Mouse (Mus musculus): ENCODE data around the gene Agtpbp1. TPM values are rescaled to one million over a fixed set of nuclear protein-coding genes. Genes with fewer than 3 reads are reported as not detected.

Agtpbp1 gene
- polyA plus RNA-seq, 1 experiment from 2014 or later: 13.7 TPM

GRCm38 (mm10) chr13:59444371-59444770 is 140.7 kb downstream of the Agtpbp1 start:
- Histone ChIP-seq H3K9me3 (replicated peaks; ENCODE audit: control insufficient read depth, low read length) (no peaks in the 10 kb centered on the region), H3K4me2 (no peak overlapping the region), H3K9ac (ENCODE audit: low read depth, low read length) (no peak overlapping the region), H3K27me3 (ENCODE audit: control insufficient read depth, insufficient read depth, low read length) (no peaks in the 10 kb centered on the region), H3K27ac (ENCODE audit: low read depth, low read length) (no peak overlapping the region), H3K4me3 (ENCODE audit: low read depth, low read length) (no peak overlapping the region), H3K4me1 (ENCODE audit: control insufficient read depth, insufficient read depth, low read length) (no peaks in the 10 kb centered on the region), H3K36me3 (ENCODE audit: control insufficient read depth, insufficient read depth, low read length) (no peaks in the 10 kb centered on the region)
- WGBS (ENCODE audit: insufficient replicate concordance): 77% methylated on average over 6 of the region's 6 CpGs
- no peak for ATAC-seq (replicated peaks; ENCODE audit: insufficient number of reproducible peaks, low FRiP score, low TSS enrichment)

- WGBS (ENCODE audit: insufficient replicate concordance): 59% methylated on average over 1 of the region's 1 CpGs
- Histone ChIP-seq H3K9me3 (replicated peaks; ENCODE audit: control insufficient read depth, low read length) (no peaks in the 10 kb centered on the region), H3K27ac (ENCODE audit: low read depth, low read length) (no peak overlapping the region), H3K4me1 (ENCODE audit: control insufficient read depth, insufficient read depth, low read length) (no peaks in the 10 kb centered on the region), H3K27me3 (ENCODE audit: control insufficient read depth, insufficient read depth, low read length) (no peaks in the 10 kb centered on the region), H3K9ac (ENCODE audit: low read depth, low read length) (no peak overlapping the region), H3K4me2 (no peak overlapping the region), H3K4me3 (ENCODE audit: low read depth, low read length) (no peak overlapping the region), H3K36me3 (ENCODE audit: control insufficient read depth, insufficient read depth, low read length) (no peaks in the 10 kb centered on the region)
- ATAC-seq (replicated peaks; ENCODE audit: insufficient number of reproducible peaks, low FRiP score, low TSS enrichment): no peak
Observed at GRCm38 (mm10) chr13:59439683-59440082, 145.3 kb downstream of the Agtpbp1 start.

GRCm38 (mm10) chr13:59434554-59434953 is 150.5 kb downstream of the Agtpbp1 start:
- no peak overlapping the region for H3K27ac ChIP-seq (ENCODE audit: low read depth, low read length)
- no peak for ATAC-seq (replicated peaks; ENCODE audit: insufficient number of reproducible peaks, low FRiP score, low TSS enrichment)
- WGBS (ENCODE audit: insufficient replicate concordance): 93% methylated on average over 1 of the region's 1 CpGs
- no peaks in the 10 kb centered on the region for H3K9me3 ChIP-seq (replicated peaks; ENCODE audit: control insufficient read depth, low read length)
- no peak overlapping the region for H3K4me3 ChIP-seq (ENCODE audit: low read depth, low read length)
- H3K9ac ChIP-seq (ENCODE audit: low read depth, low read length): no peak overlapping the region
- no peaks in the 10 kb centered on the region for H3K36me3 ChIP-seq (ENCODE audit: control insufficient read depth, insufficient read depth, low read length)
- no peaks in the 10 kb centered on the region for H3K27me3 ChIP-seq (ENCODE audit: control insufficient read depth, insufficient read depth, low read length)
- no peak overlapping the region for H3K4me2 ChIP-seq
- H3K4me1 ChIP-seq (ENCODE audit: control insufficient read depth, insufficient read depth, low read length): no peaks in the 10 kb centered on the region

GRCm38 (mm10) chr13:59431124-59431864 is 153.7 kb downstream of the Agtpbp1 start:
- Histone ChIP-seq H3K9me3 (replicated peaks; ENCODE audit: control insufficient read depth, low read length) (no peaks in the 10 kb centered on the region), H3K9ac (ENCODE audit: low read depth, low read length) (no peak overlapping the region), H3K27me3 (ENCODE audit: control insufficient read depth, insufficient read depth, low read length) (no peaks in the 10 kb centered on the region), H3K4me1 (ENCODE audit: control insufficient read depth, insufficient read depth, low read length) (no peaks in the 10 kb centered on the region), H3K36me3 (ENCODE audit: control insufficient read depth, insufficient read depth, low read length) (no peaks in the 10 kb centered on the region), H3K4me3 (ENCODE audit: low read depth, low read length) (no peak overlapping the region), H3K4me2 (peak overlapping the region; percentile 41), H3K27ac (ENCODE audit: low read depth, low read length) (no peak overlapping the region)
- WGBS (ENCODE audit: insufficient replicate concordance): 56% methylated on average over 18 of the region's 18 CpGs
- no peak for ATAC-seq (replicated peaks; ENCODE audit: insufficient number of reproducible peaks, low FRiP score, low TSS enrichment)

- no peak overlapping the region for H3K27ac ChIP-seq (ENCODE audit: low read depth, low read length)
- H3K4me3 ChIP-seq (ENCODE audit: low read depth, low read length): no peak overlapping the region
- WGBS (ENCODE audit: insufficient replicate concordance): 78% methylated on average over 6 of the region's 6 CpGs
- no peaks in the 10 kb centered on the region for H3K4me1 ChIP-seq (ENCODE audit: control insufficient read depth, insufficient read depth, low read length)
- H3K4me2 ChIP-seq: no peak overlapping the region
- H3K27me3 ChIP-seq (ENCODE audit: control insufficient read depth, insufficient read depth, low read length): no peaks in the 10 kb centered on the region
- no peak for ATAC-seq (replicated peaks; ENCODE audit: insufficient number of reproducible peaks, low FRiP score, low TSS enrichment)
- H3K36me3 ChIP-seq (ENCODE audit: control insufficient read depth, insufficient read depth, low read length): no peaks in the 10 kb centered on the region
- H3K9ac ChIP-seq (ENCODE audit: low read depth, low read length): no peak overlapping the region
- no peaks in the 10 kb centered on the region for H3K9me3 ChIP-seq (replicated peaks; ENCODE audit: control insufficient read depth, low read length)
Observed at GRCm38 (mm10) chr13:59429369-59429768, 155.7 kb downstream of the Agtpbp1 start.

- Histone ChIP-seq H3K4me3 (ENCODE audit: low read depth, low read length) (no peak overlapping the region), H3K4me2 (no peak overlapping the region), H3K27me3 (ENCODE audit: control insufficient read depth, insufficient read depth, low read length) (no peaks in the 10 kb centered on the region), H3K27ac (ENCODE audit: low read depth, low read length) (no peak overlapping the region), H3K9me3 (replicated peaks; ENCODE audit: control insufficient read depth, low read length) (no peaks in the 10 kb centered on the region), H3K36me3 (ENCODE audit: control insufficient read depth, insufficient read depth, low read length) (no peaks in the 10 kb centered on the region), H3K9ac (ENCODE audit: low read depth, low read length) (no peak overlapping the region), H3K4me1 (ENCODE audit: control insufficient read depth, insufficient read depth, low read length) (no peaks in the 10 kb centered on the region)
- WGBS (ENCODE audit: insufficient replicate concordance): 70% methylated on average over 5 of the region's 5 CpGs
- ATAC-seq (replicated peaks; ENCODE audit: insufficient number of reproducible peaks, low FRiP score, low TSS enrichment): no peak
Observed at GRCm38 (mm10) chr13:59423871-59424270, 161.2 kb downstream of the Agtpbp1 start.

GRCm38 (mm10) chr13:59416530-59417230 is 168.3 kb downstream of the Agtpbp1 start:
- Histone ChIP-seq H3K9ac (ENCODE audit: low read depth, low read length) (no peak overlapping the region), H3K36me3 (ENCODE audit: control insufficient read depth, insufficient read depth, low read length) (no peaks in the 10 kb centered on the region), H3K4me3 (ENCODE audit: low read depth, low read length) (no peak overlapping the region), H3K27ac (ENCODE audit: low read depth, low read length) (no peak overlapping the region), H3K4me2 (no peak overlapping the region), H3K4me1 (ENCODE audit: control insufficient read depth, insufficient read depth, low read length) (no peaks in the 10 kb centered on the region), H3K9me3 (replicated peaks; ENCODE audit: control insufficient read depth, low read length) (no peaks in the 10 kb centered on the region), H3K27me3 (ENCODE audit: control insufficient read depth, insufficient read depth, low read length) (no peaks in the 10 kb centered on the region)
- WGBS (ENCODE audit: insufficient replicate concordance): 80% methylated on average over 15 of the region's 15 CpGs
- ATAC-seq (replicated peaks; ENCODE audit: insufficient number of reproducible peaks, low FRiP score, low TSS enrichment): no peak

GRCm38 (mm10) chr13:59413885-59414284 is 171.1 kb downstream of the Agtpbp1 start:
- WGBS (ENCODE audit: insufficient replicate concordance): 87% methylated on average over 9 of the region's 9 CpGs
- ATAC-seq (replicated peaks; ENCODE audit: insufficient number of reproducible peaks, low FRiP score, low TSS enrichment): no peak
- no peaks in the 10 kb centered on the region for H3K9me3 ChIP-seq (replicated peaks; ENCODE audit: control insufficient read depth, low read length)
- no peak overlapping the region for H3K4me3 ChIP-seq (ENCODE audit: low read depth, low read length)
- no peaks in the 10 kb centered on the region for H3K27me3 ChIP-seq (ENCODE audit: control insufficient read depth, insufficient read depth, low read length)
- H3K4me1 ChIP-seq (ENCODE audit: control insufficient read depth, insufficient read depth, low read length): no peaks in the 10 kb centered on the region
- no peaks in the 10 kb centered on the region for H3K36me3 ChIP-seq (ENCODE audit: control insufficient read depth, insufficient read depth, low read length)
- H3K9ac ChIP-seq (ENCODE audit: low read depth, low read length): no peak overlapping the region
- no peak overlapping the region for H3K27ac ChIP-seq (ENCODE audit: low read depth, low read length)
- H3K4me2 ChIP-seq: no peak overlapping the region

- 74% methylated on average over 4 of the region's 4 CpGs for WGBS (ENCODE audit: insufficient replicate concordance)
- Histone ChIP-seq H3K4me3 (ENCODE audit: low read depth, low read length) (no peak overlapping the region), H3K9ac (ENCODE audit: low read depth, low read length) (no peak overlapping the region), H3K27me3 (ENCODE audit: control insufficient read depth, insufficient read depth, low read length) (no peaks in the 10 kb centered on the region), H3K4me1 (ENCODE audit: control insufficient read depth, insufficient read depth, low read length) (no peaks in the 10 kb centered on the region), H3K9me3 (replicated peaks; ENCODE audit: control insufficient read depth, low read length) (no peaks in the 10 kb centered on the region), H3K36me3 (ENCODE audit: control insufficient read depth, insufficient read depth, low read length) (no peaks in the 10 kb centered on the region), H3K4me2 (no peak overlapping the region), H3K27ac (ENCODE audit: low read depth, low read length) (no peak overlapping the region)
- ATAC-seq (replicated peaks; ENCODE audit: insufficient number of reproducible peaks, low FRiP score, low TSS enrichment): no peak
Observed at GRCm38 (mm10) chr13:59412672-59413071, 172.4 kb downstream of the Agtpbp1 start.
